Mouse (Mus musculus): ENCODE measurements around the gene Ssbp1. TPM values are rescaled to one million over a fixed set of nuclear protein-coding genes. Genes with fewer than 3 reads are reported as not detected.

Gene Ssbp1
- total RNA-seq (2021), result 10 to 100 TPM; 31.8 to 36.3 TPM
- long read RNA-seq, experiment 1, full-length matches to known transcripts, result 75 of 143 reads
- long read RNA-seq, experiment 1, partial matches to known transcripts, result 63 of 143 reads
- long read RNA-seq, experiment 1, other reads (novel, unspliced or antisense), result 5 of 143 reads
- long read RNA-seq, experiment 2, full-length matches to known transcripts, result 60 of 166 reads
- long read RNA-seq, experiment 2, partial matches to known transcripts, result 101 of 166 reads
- long read RNA-seq, experiment 2, other reads (novel, unspliced or antisense), result 5 of 166 reads

GRCm38 (mm10) chr6:40470916-40471719, at the start of gene Ssbp1:
Gene Ssbp1 (plus strand): TSS chr6:40471352.
- intact Hi-C loops (cut with DNase I), result loop anchor here (5.0 kb wide), 1 partner anchor 34 kb away; the partner anchor contains the start of genes E330009J07Rik and Wee2
- peak; percentile 90 to 93 for DNase-seq

DNA sequence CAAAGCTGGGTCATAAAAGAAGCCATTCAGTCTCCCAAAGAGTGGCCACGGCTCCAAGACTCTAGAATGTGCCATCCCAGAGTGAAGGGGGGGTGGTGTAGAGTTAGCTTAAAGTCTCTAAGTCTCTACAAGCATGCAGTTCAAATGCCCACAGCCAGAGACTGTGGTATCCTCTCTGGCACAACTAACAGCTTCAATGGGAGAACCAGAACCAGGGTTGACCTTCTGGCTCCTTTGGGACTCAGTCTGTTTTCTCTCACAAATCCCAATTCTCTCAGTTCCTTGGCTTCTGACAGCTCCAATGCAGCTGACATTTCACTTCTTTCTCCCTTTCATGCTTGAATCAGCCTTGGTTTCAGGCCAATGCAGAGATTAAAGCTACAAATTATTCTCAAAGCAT, 48.1 kb upstream of the Ssbp1 start:
- DNase-seq, result no peak
- intact Hi-C loops (cut with DNase I), result no loop called here

DNA sequence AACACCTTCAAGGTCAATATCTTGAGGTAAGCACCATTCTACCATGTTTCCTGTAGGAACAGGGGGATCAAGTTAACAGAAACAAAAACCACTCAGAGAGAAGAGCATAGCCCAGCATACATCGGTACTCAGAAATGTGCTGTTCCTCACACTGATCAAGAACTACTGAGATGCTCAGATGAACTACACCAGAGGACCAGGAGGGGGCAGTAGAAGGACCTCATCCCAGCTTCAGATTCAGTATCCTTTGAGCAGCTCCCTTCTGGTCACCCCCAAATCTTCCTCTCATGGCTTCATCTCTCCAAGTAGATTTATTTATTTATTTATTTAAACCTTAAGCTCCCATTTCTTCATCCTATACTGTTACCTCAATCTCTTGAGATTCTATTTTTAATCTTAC, 47.4 kb upstream of the Ssbp1 start:
- intact Hi-C loops (cut with DNase I), result no loop called here
- peak; percentile 8 to 38 for DNase-seq

DNA sequence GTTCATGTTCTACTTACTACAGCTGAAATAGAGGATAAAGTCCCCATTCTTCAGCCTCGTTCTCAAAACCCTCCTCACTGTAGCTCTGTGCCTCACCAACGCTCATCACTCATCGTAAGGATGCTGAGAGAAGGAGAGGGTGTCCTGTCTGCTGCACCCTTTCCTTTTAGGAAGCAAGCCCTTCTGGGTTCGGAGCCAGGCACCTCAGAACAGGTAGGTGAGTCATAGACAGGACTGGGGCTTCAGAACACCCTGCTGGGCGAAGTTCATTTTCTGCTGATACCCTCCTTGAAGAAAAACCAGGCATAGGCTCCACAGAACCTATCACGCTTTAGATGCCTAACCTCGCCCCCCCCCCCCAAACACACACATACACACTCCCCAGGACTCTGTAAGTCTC, 43.7 kb upstream of the Ssbp1 start:
- intact Hi-C loops (cut with DNase I), result no loop called here
- no peak for DNase-seq

DNA sequence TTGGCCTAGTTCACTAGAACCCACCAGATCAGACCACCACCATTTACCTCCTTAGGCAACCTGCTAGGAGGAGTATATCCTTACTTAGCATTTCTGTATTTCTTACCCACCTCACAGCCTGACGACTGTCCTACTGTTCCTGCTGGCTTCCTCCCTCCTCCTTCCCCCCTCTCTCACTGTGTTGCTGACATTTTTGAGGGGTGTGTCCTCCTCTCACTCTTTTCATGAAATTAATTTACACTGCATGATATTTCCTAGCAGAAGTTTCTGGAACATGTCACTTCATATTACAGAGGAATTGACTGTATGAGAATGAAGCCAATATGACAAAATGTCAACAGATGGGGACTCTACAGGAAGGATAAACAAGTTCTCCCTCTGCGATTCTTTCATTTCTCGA, 42.5 kb upstream of the Ssbp1 start:
- no peak for DNase-seq
- intact Hi-C loops (cut with DNase I), result no loop called here

DNA sequence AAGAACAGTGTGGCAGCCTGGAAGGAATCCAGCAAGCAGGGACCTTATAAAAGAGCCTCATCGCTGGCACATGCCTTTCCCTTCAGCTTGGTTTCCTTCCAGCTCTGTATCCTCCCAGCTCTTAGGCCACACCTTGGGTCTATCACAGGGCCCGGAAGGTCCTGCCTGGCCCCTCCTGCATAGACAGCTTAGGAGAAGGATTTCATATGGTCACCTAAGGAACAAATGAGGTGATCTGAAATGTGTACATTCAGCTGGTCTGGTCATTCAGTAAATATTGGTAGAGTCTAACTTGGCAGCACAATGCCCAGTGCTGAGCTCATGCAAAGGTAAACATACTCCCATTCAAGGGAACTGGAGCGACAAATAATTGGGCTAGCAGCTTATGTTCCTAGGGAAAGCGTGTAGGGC, 41.6 kb upstream of the Ssbp1 start:
- intact Hi-C loops (cut with DNase I), result no loop called here
- no peak for DNase-seq

DNA sequence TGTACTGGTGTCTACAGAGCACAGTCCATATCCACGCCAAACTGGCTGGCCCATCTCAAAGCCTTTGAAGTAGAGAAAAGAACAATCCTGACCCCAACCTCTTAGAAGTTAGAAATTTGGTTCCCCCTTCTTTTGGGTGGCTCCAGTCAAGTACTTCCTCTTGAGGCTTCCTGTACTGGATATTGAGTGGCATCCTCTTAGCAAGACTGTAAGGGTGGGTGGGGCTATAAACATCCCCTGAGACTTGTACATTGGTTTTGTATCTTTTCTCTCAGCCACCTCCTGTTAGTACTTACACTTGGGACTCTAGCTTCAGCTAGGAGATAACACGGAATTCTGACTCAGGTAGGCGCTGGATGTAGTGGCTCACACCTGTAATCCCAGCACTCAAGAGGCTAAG, 40.9 kb upstream of the Ssbp1 start:
- intact Hi-C loops (cut with DNase I), result no loop called here
- DNase-seq, result no peak

GRCm38 (mm10) chr6:40430878-40431277, 40.3 kb upstream of the Ssbp1 start:
- no peak for DNase-seq
- intact Hi-C loops (cut with DNase I), result no loop called here

GRCm38 (mm10) chr6:40431356-40431755, 39.8 kb upstream of the Ssbp1 start:
- intact Hi-C loops (cut with DNase I), result no loop called here
- DNase-seq, result no peak

- DNase-seq, result no peak
Measured at GRCm38 (mm10) chr6:40431812-40432211, 39.3 kb upstream of the Ssbp1 start.

GRCm38 (mm10) chr6:40432346-40433275, 38.5 kb upstream of the Ssbp1 start:
- no peak for DNase-seq
- intact Hi-C loops (cut with DNase I), result no loop called here

More at GRCm38 (mm10) chr6:40431812-40432211, 39.3 kb upstream of the Ssbp1 start:
- intact Hi-C loops (cut with DNase I), result no loop called here

- DNase-seq, result no peak
- intact Hi-C loops (cut with DNase I), result loop anchor here (5.0 kb wide), 1 partner anchor 38 kb away; the partner anchor contains the start of gene Ssbp1
Measured at GRCm38 (mm10) chr6:40434697-40435096, 36.5 kb upstream of the Ssbp1 start.

GRCm38 (mm10) chr6:40435151-40436046, 35.8 kb upstream of the Ssbp1 start:
- intact Hi-C loops (cut with DNase I), result loop anchor here (5.0 kb wide), 1 partner anchor 37 kb away; the partner anchor contains the start of gene Ssbp1

GRCm38 (mm10) chr6:40436047-40436483, 35.1 kb upstream of the Ssbp1 start, which contains the start of gene E330009J07Rik:
Gene E330009J07Rik (minus strand): TSS chr6:40436135.
- intact Hi-C loops (cut with DNase I), result loop anchor here (5.0 kb wide), 1 partner anchor 36 kb away; the partner anchor contains the start of gene Ssbp1

More at GRCm38 (mm10) chr6:40435151-40436046, 35.8 kb upstream of the Ssbp1 start:
- DNase-seq, result peak; percentile 29 to 39

DNA sequence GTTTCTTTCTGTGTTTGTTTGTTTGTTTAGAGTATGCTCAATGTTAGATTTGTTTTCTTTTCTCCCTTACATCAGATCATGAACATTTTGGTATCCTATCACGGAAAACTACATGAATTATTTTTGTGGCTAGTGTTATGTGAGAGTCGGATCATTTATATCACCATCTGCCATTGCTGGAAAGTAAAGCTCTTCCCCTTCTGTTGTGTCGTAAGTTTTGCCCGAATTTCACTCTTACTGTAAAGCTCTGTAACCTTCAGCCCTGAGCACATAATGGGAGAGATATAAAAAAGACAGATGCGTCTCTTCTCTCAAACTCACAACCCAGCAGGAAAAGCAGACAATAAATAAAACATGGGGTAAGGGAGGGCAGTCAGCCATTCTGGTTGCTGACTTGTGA, 32.2 kb upstream of the Ssbp1 start, which contains the start of gene Wee2:
TSS of gene Wee2 (plus strand) at position 153 of the 400 bp plus-strand sequence.
- DNase-seq, result no peak
- intact Hi-C loops (cut with DNase I), result loop anchor here (5.0 kb wide), 1 partner anchor 33 kb away; the partner anchor contains the start of gene Ssbp1

More at GRCm38 (mm10) chr6:40436047-40436483, 35.1 kb upstream of the Ssbp1 start, which contains the start of gene E330009J07Rik:
- DNase-seq, result peak; percentile 85

- no peak for DNase-seq
- intact Hi-C loops (cut with DNase I), result loop anchor here (5.0 kb wide), 1 partner anchor 33 kb away; the partner anchor contains the start of gene Ssbp1
Measured at GRCm38 (mm10) chr6:40439731-40440130, 31.4 kb upstream of the Ssbp1 start.

GRCm38 (mm10) chr6:40441276-40441675, 29.9 kb upstream of the Ssbp1 start:
- intact Hi-C loops (cut with DNase I), result no loop called here
- DNase-seq, result no peak

DNA sequence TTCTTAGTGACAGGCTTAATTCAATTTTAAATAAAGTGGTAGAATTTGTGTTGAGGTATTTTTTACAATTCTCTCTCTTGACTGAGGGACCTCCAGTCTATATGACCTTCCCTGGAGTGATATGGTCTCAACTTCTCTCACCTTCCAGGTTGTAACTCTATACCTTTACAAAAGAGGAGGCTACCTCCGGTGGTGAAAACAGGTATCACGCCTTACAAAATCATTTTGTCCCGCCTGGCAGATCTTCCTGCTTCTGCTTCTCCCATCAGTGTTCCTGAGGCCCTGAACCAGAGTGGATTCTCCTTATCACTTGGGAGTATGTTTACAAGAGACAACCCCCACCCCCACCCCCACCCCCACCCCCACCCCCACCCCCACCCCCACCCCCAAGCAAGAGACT, 29.4 kb upstream of the Ssbp1 start:
- intact Hi-C loops (cut with DNase I), result no loop called here
- no peak for DNase-seq
